Mouse (Mus musculus): ENCODE measurements around the gene Gm813.
"Not testable (repeated sequence)": the region's sequence is repeated elsewhere in the genome, so short reads cannot be mapped to it uniquely, and the experiment has no call there.

DNA sequence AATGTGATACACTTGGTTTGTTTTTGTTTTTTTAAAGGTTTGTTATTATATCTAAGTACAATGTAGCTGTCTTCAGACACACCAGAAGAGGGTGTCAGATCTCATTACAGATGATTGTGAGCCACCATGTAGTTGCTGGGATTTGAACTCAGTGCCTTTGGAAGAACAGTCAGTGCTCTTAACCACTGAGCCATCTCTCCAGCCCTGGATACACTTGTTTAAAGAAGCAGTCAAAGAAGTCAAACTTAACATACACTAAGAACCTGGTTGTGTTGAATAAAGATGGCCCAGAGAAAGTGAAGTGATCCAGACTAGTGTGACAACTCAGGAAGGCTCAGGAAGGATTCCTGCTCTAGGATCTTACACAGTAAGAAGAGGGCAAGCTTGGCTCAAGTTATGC is 48.4 kb upstream of the Gm813 start:
- not testable (repeated sequence) for TF ChIP-seq CTCF, EP300 (IDR thresholded peaks at IDR 0.05)
